Mouse (Mus musculus): Measurements from ENCODE around the gene Plac1. TPM values are rescaled to one million over a fixed set of nuclear protein-coding genes. Genes with fewer than 3 reads are reported as not detected.

The Plac1 gene
- polyA plus RNA-seq, 1 experiment: 0.40 TPM

- DNase-seq (ENCODE audit: extremely low spot score in 1 of 2, low spot score in 1 of 2): no peak
Observed at GRCm38 (mm10) chrX:53204690-53205311, 35.1 kb downstream of the Plac1 start.

GRCm38 (mm10) chrX:53201616-53202015 lies 38.3 kb downstream of the Plac1 start:
- DNase-seq (ENCODE audit: extremely low spot score in 1 of 2, low spot score in 1 of 2): no peak

- DNase-seq (ENCODE audit: extremely low spot score in 1 of 2, low spot score in 1 of 2): no peak
Observed at GRCm38 (mm10) chrX:53197681-53198080, 42.2 kb downstream of the Plac1 start.

- DNase-seq (ENCODE audit: extremely low spot score in 1 of 2, low spot score in 1 of 2): no peak
Observed at GRCm38 (mm10) chrX:53196392-53196791, 43.5 kb downstream of the Plac1 start.

- DNase-seq (ENCODE audit: extremely low spot score in 1 of 2, low spot score in 1 of 2): no peak
Observed at GRCm38 (mm10) chrX:53188692-53189091, 51.2 kb downstream of the Plac1 start.

GRCm38 (mm10) chrX:53179801-53180200 lies 60.1 kb downstream of the Plac1 start:
- no peak for DNase-seq (ENCODE audit: extremely low spot score in 1 of 2, low spot score in 1 of 2)

- no peak for DNase-seq (ENCODE audit: extremely low spot score in 1 of 2, low spot score in 1 of 2)
Observed at GRCm38 (mm10) chrX:53176296-53176695, 63.6 kb downstream of the Plac1 start.

GRCm38 (mm10) chrX:53168623-53169022 lies 71.3 kb downstream of the Plac1 start:
- DNase-seq (ENCODE audit: extremely low spot score in 1 of 2, low spot score in 1 of 2): no peak

GRCm38 (mm10) chrX:53166901-53167525 lies 72.9 kb downstream of the Plac1 start:
- peak in 1 of 2 experiments; percentile 2 for DNase-seq (ENCODE audit: extremely low spot score in 1 of 2, low spot score in 1 of 2)

GRCm38 (mm10) chrX:53166251-53166900 lies 73.5 kb downstream of the Plac1 start:
- DNase-seq (ENCODE audit: extremely low spot score in 1 of 2, low spot score in 1 of 2): no peak

GRCm38 (mm10) chrX:53162589-53162988 lies 77.3 kb downstream of the Plac1 start:
- no peak for DNase-seq (ENCODE audit: extremely low spot score in 1 of 2, low spot score in 1 of 2)

- DNase-seq (ENCODE audit: extremely low spot score in 1 of 2, low spot score in 1 of 2): no peak
Observed at GRCm38 (mm10) chrX:53161583-53161982, 78.3 kb downstream of the Plac1 start.

- DNase-seq (ENCODE audit: extremely low spot score in 1 of 2, low spot score in 1 of 2): no peak
Observed at GRCm38 (mm10) chrX:53161115-53161514, 78.8 kb downstream of the Plac1 start.

- DNase-seq (ENCODE audit: extremely low spot score in 1 of 2, low spot score in 1 of 2): no peak
Observed at GRCm38 (mm10) chrX:53148039-53148438, 91.9 kb downstream of the Plac1 start.

- no peak for DNase-seq (ENCODE audit: extremely low spot score in 1 of 2, low spot score in 1 of 2)
Observed at GRCm38 (mm10) chrX:53146389-53146917, 93.5 kb downstream of the Plac1 start.

GRCm38 (mm10) chrX:53139641-53140040 lies 100.3 kb downstream of the Plac1 start:
- DNase-seq (ENCODE audit: extremely low spot score in 1 of 2, low spot score in 1 of 2): no peak

GRCm38 (mm10) chrX:53137066-53137465 lies 102.8 kb downstream of the Plac1 start:
- no peak for DNase-seq (ENCODE audit: extremely low spot score in 1 of 2, low spot score in 1 of 2)

- peak in 1 of 2 experiments; percentile 17 for DNase-seq (ENCODE audit: extremely low spot score in 1 of 2, low spot score in 1 of 2)
Observed at GRCm38 (mm10) chrX:53129501-53129900, 110.4 kb downstream of the Plac1 start.

GRCm38 (mm10) chrX:53126492-53127033 lies 113.3 kb downstream of the Plac1 start:
- DNase-seq (ENCODE audit: extremely low spot score in 1 of 2, low spot score in 1 of 2): no peak

- no peak for DNase-seq (ENCODE audit: extremely low spot score in 1 of 2, low spot score in 1 of 2)
Observed at GRCm38 (mm10) chrX:53125838-53126467, 114.0 kb downstream of the Plac1 start.

- DNase-seq (ENCODE audit: extremely low spot score in 1 of 2, low spot score in 1 of 2): no peak
Observed at GRCm38 (mm10) chrX:53123562-53123961, 116.3 kb downstream of the Plac1 start.
